9 mouse cellular contexts compared by ENCODE assay signal in the genomic region with DNA sequence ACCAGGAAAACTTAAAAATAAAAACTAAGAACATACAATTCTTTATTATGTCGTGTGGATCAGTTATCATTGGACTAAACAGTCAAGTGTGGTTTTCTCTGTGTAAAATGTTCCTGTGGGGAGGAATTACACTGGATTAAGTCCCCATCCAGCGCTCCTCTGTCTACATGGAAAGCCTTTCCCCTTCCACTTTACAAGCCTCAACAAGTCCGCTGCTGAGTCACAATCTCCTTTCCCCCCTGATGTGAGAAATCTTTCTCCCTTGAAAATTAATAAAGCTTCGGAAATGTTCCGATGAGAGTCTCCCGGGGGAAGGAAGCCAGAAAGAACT. TPM values are rescaled to one million over a fixed set of nuclear protein-coding genes. Genes with fewer than 3 reads are reported as not detected.
DNase-seq lines count a peak whose midpoint lies in the region; ATAC-seq and TF ChIP-seq lines count a peak whose summit lies in the region.
"Had no signal": no experiment of that assay in that cellular context is flagged by ENCODE, and none has a peak within 500 bp of the region (broad histone marks: within the 10 kb centered on the region; RNA-seq: fewer than 3 reads in every experiment).

No protein-coding gene starts in this region.

- H3K9me3 ChIP-seq in heart, embryonic 15.5 days (replicated peaks) = no peaks in the 10 kb centered on the region
- H3K9me3 ChIP-seq in G1E (replicated peaks) = no peaks in the 10 kb centered on the region
- H3K9me3 ChIP-seq in forebrain, postnatal 0 days (ENCODE audit: low read length) = no peaks in the 10 kb centered on the region
- H3K9me3 ChIP-seq in liver, postnatal 0 days (ENCODE audit: low read length) = no peaks in the 10 kb centered on the region

- no peaks in the 10 kb centered on the region; the same call in 1 of the 2 replicates for H3K4me1 ChIP-seq in heart, embryonic 15.5 days (replicated peaks)
- peaks cover 16% of the 10 kb centered on the region for H3K4me1 ChIP-seq in G1E (ENCODE audit: insufficient read depth, low read depth, low read length)
- H3K4me1 ChIP-seq in forebrain, postnatal 0 days (ENCODE audit: insufficient read depth) = 0 out of 2 replicates have a peak, but pooled peaks cover 3% of the 10 kb centered on the region
- H3K4me1 ChIP-seq in liver, postnatal 0 days (ENCODE audit: insufficient read depth) = peaks cover 3% of the 10 kb centered on the region; the same call in 1 of the 2 replicates

- no peak for TF ChIP-seq EP300 in liver, postnatal 0 days (IDR thresholded peaks at IDR 0.05; ENCODE audit: low read depth)

- peak overlapping the region; percentile 75 for H3K4me2 ChIP-seq in heart, embryonic 15.5 days
- peak overlapping the region; percentile 83 for H3K4me2 ChIP-seq in forebrain, postnatal 0 days (ENCODE audit: low read depth)
- peak overlapping the region; percentile 88 for H3K4me2 ChIP-seq in liver, postnatal 0 days (ENCODE audit: low read depth, low read length)

- H3K27ac ChIP-seq in heart, embryonic 15.5 days = peak overlapping the region; percentile 99
- H3K27ac ChIP-seq in forebrain, postnatal 0 days (ENCODE audit: low read depth, low read length) = peak overlapping the region; percentile 99
- H3K27ac ChIP-seq in liver, postnatal 0 days (ENCODE audit: low read depth) = peak overlapping the region; percentile 99

- H3K27me3 ChIP-seq in heart, embryonic 15.5 days = no peaks in the 10 kb centered on the region
- H3K27me3 ChIP-seq in G1E (ENCODE audit: insufficient read depth, low read length) = peaks cover 24% of the 10 kb centered on the region
- H3K27me3 ChIP-seq in forebrain, postnatal 0 days (ENCODE audit: insufficient read depth, low read length) = peaks cover 4% of the 10 kb centered on the region; the same call in 1 of the 2 replicates
- H3K27me3 ChIP-seq in liver, postnatal 0 days (ENCODE audit: insufficient read depth, low read length) = peaks cover 6% of the 10 kb centered on the region; the same call in 1 of the 2 replicates
- H3K27me3 ChIP-seq: Patski had no signal

- H3K4me3 ChIP-seq in heart, embryonic 15.5 days = peak overlapping the region; percentile 99
- H3K4me3 ChIP-seq in G1E (ENCODE audit: low read depth, low read length) = peak overlapping the region; percentile 89
- H3K4me3 ChIP-seq in forebrain, postnatal 0 days (ENCODE audit: low read depth, low read length) = peak overlapping the region; percentile 96
- H3K4me3 ChIP-seq in liver, postnatal 0 days (ENCODE audit: low read depth, low read length) = peak overlapping the region; percentile 77

- H3K9ac ChIP-seq in heart, embryonic 15.5 days = peak overlapping the region; percentile 100
- peak overlapping the region; percentile 91 for H3K9ac ChIP-seq in forebrain, postnatal 0 days
- H3K9ac ChIP-seq in liver, postnatal 0 days (replicated peaks) = peak overlapping the region; percentile 90

- DNase-seq in heart, adult 8-10 months (ENCODE audit: low spot score) = no peak
- DNase-seq in G1E (ENCODE audit: low spot score) = no peak
- DNase-seq in forebrain, postnatal 0 days = no peak
- DNase-seq in liver, postnatal 0 days = no peak
- DNase-seq in cerebellum, postnatal 14 days = no peak
- DNase-seq in retina, postnatal 1 day = no peak
- DNase-seq in layer of hippocampus, postnatal 25 days (ENCODE audit: extremely low spot score in 1 of 2, low spot score in 1 of 2) = no peak

- WGBS in heart, embryonic 15.5 days = 1% methylated on average over 6 of the region's 6 CpGs
- 1% methylated on average over 6 of the region's 6 CpGs for WGBS in forebrain, postnatal 0 days
- WGBS in liver, postnatal 0 days (ENCODE audit: insufficient replicate concordance) = 4% methylated on average over 6 of the region's 6 CpGs

- H3K36me3 ChIP-seq in heart, embryonic 15.5 days = no peaks in the 10 kb centered on the region
- peaks cover under 1% of the 10 kb centered on the region for H3K36me3 ChIP-seq in G1E (replicated peaks)
- no peaks in the 10 kb centered on the region for H3K36me3 ChIP-seq in forebrain, postnatal 0 days (ENCODE audit: insufficient read depth)
- H3K36me3 ChIP-seq in liver, postnatal 0 days (replicated peaks; ENCODE audit: insufficient read depth, low read length) = no peaks in the 10 kb centered on the region

- no peak for TF ChIP-seq CTCF in G1E (IDR thresholded peaks at IDR 0.05; ENCODE audit: low read depth, low read length)
- TF ChIP-seq CTCF in forebrain, postnatal 0 days (IDR thresholded peaks at IDR 0.05; ENCODE audit: low read depth) = no peak
- TF ChIP-seq CTCF in liver, postnatal 0 days (IDR thresholded peaks at IDR 0.05; ENCODE audit: low read depth) = no peak

- ATAC-seq in heart, embryonic 15.5 days (replicated peaks; ENCODE audit: insufficient number of reproducible peaks, insufficient read depth, low FRiP score, low read depth) = no peak
- ATAC-seq in G1E (ENCODE audit: extremely low read depth, insufficient number of reproducible peaks, low FRiP score, poor library complexity, severe bottlenecking) = 0 out of 2 replicates have a peak, but pooled peaks have one; percentile 1
- ATAC-seq in forebrain, postnatal 0 days = no peak
- ATAC-seq in liver, postnatal 0 days = no peak

RNA-seq across cellular contexts. Expression of a gene that starts 0.9 kb away (rescaled TPM):
- polyA plus RNA-seq in heart, embryonic 15.5 days (2015; fragmentation: Nextera tagmentation; extraction: Ambion mirVana) = 4.0 and 5.2 TPM in 2 replicates
- 10 to 100 TPM; 23.5 to 27.8 (median 26.2) TPM for total RNA-seq in heart, adult 8-10 months (2022)
- total RNA-seq in G1E (2014; fragmentation: Nextera tagmentation) (13.1 and 13.6 TPM in 2 replicates), G1E (2017) (3.1 and 4.4 TPM in 2 replicates)
- 7.5 and 10.3 TPM in 2 replicates for polyA plus RNA-seq in G1E (2012)
- 16.1 and 27.8 TPM in 2 replicates for total RNA-seq in forebrain, postnatal 0 days (2014; rRNA removed)
- polyA plus RNA-seq in forebrain, postnatal 0 days (2015; fragmentation: Nextera tagmentation; extraction: Ambion mirVana) = 5.6 and 8.5 TPM in 2 replicates
- 2.5 and 3.2 TPM in 2 replicates for polyA plus RNA-seq in liver, postnatal 0 days (2015; fragmentation: Nextera tagmentation; extraction: Ambion mirVana)
- total RNA-seq in layer of hippocampus, postnatal 25 days (2021) = 10 to 100 TPM; 41.5 to 50.8 TPM
